Mouse (Mus musculus) embryonic fibroblast, embryonic 13.5 days (primary cell): ENCODE measurements around the gene Efna1.

Source experiments
- CTCF ChIP-seq: IDR thresholded peaks from 2 replicates; pipeline ENCODE4 v1.5.1; 2011; ENCODE audit warnings: mild to moderate bottlenecking, control low read depth, low read length, moderate library complexity, borderline replicate concordance; ENCODE audit not compliant: insufficient read depth
- POLR2A ChIP-seq: IDR thresholded peaks from 2 replicates; pipeline ENCODE4 v1.6.1; 2011; ENCODE audit warnings: low read depth, mild to moderate bottlenecking, control low read depth, low read length, moderate library complexity

GRCm38 (mm10) chr3:89314791-89315190 is 33.8 kb upstream of the Efna1 start:
- no peak for TF ChIP-seq POLR2A
- no peak for TF ChIP-seq CTCF
